ENCODE assay signal across 9 mouse cellular contexts in the genomic region with DNA sequence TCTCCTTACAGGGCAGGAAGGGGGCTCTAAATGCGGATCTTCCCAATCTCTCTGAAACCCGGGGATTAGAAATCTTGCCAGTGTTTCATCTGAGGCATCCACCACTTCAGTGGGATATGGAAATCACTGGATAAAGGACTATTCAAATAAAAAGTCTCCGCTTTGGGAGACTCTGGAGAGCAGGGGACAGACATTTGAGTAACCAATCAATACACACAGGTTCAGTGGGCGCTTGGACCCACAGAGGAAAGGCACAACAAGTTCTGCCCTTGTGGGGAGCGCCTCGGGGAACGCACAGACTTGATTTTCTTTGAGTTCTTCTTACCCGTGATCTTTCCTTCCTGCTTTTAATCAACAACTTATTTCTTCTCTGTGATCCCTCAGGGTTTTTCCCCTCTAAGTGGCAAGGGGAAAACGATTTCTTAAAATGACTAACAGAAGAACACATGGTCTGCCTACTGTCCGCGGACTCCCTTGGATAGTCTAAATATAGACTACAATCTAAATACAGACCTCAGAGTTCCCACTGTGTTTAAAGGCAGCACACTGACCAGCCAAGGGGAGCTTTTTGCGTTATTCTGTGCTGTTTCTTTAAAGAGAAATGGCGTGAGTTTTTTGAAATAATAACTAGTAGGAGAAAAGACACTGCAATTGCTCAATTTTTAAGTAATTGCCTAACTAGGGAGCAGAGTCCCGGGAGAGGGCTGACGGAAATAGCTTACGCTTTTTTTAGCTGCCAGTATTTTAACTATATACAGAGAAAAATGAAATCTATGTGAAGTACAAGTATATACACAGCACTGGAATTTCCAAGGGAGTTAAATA. TPM values are rescaled to one million over a fixed set of nuclear protein-coding genes. Genes with fewer than 3 reads are reported as not detected.
DNase-seq lines count a peak whose midpoint lies in the region; ATAC-seq lines count a peak whose summit lies in the region.
"Had no signal": no experiment of that assay in that cellular context is flagged by ENCODE, and none has a peak within 500 bp of the region (broad histone marks: within the 10 kb centered on the region; RNA-seq: fewer than 3 reads in every experiment).

No protein-coding gene starts in this region.

- no peaks in the 10 kb centered on the region for H3K27me3 ChIP-seq in hindbrain, embryonic 15.5 days
- H3K27me3 ChIP-seq in hindbrain, embryonic 16.5 days (replicated peaks; ENCODE audit: control insufficient read depth, insufficient read depth, low read length) = no peaks in the 10 kb centered on the region
- H3K27me3 ChIP-seq in embryonic facial prominence, embryonic 11.5 days (ENCODE audit: control insufficient read depth, insufficient read depth, low read length) = no peaks in the 10 kb centered on the region

- 0 out of 2 replicates have a peak, but pooled peaks cover 4% of the 10 kb centered on the region for H3K4me1 ChIP-seq in hindbrain, embryonic 15.5 days (replicated peaks)
- H3K4me1 ChIP-seq in hindbrain, embryonic 16.5 days (ENCODE audit: control insufficient read depth, insufficient read depth, low read depth, low read length) = peaks cover 3% of the 10 kb centered on the region; the same call in 1 of the 2 replicates
- H3K4me1 ChIP-seq in embryonic facial prominence, embryonic 11.5 days (ENCODE audit: control insufficient read depth, insufficient read depth, low read length) = no peaks in the 10 kb centered on the region

- no peak overlapping the region for H3K4me3 ChIP-seq in hindbrain, embryonic 15.5 days
- H3K4me3 ChIP-seq in hindbrain, embryonic 16.5 days (ENCODE audit: low read length) = no peak overlapping the region
- H3K4me3 ChIP-seq in embryonic facial prominence, embryonic 11.5 days (ENCODE audit: low read depth, low read length) = no peak overlapping the region
- H3K4me3 ChIP-seq in macrophage (ENCODE audit: inconsistent target) = peak overlapping the region; percentile 7; the same call in 1 of the 2 replicates

- 61% methylated on average over 16 of the region's 16 CpGs for WGBS in hindbrain, embryonic 15.5 days
- WGBS in hindbrain, embryonic 16.5 days = 55% methylated on average over 16 of the region's 16 CpGs
- WGBS in embryonic facial prominence, embryonic 11.5 days = 30% methylated on average over 16 of the region's 16 CpGs
- 17% methylated on average over 16 of the region's 16 CpGs for WGBS in macrophage (ENCODE audit: missing documents)

- H3K9me3 ChIP-seq in hindbrain, embryonic 15.5 days = no peaks in the 10 kb centered on the region
- 0 out of 2 replicates have a peak, but pooled peaks cover 2% of the 10 kb centered on the region for H3K9me3 ChIP-seq in hindbrain, embryonic 16.5 days (ENCODE audit: control insufficient read depth, low read length)
- H3K9me3 ChIP-seq in embryonic facial prominence, embryonic 11.5 days (replicated peaks; ENCODE audit: control insufficient read depth, low read length) = no peaks in the 10 kb centered on the region

- no peaks in the 10 kb centered on the region for H3K36me3 ChIP-seq in hindbrain, embryonic 15.5 days
- no peaks in the 10 kb centered on the region for H3K36me3 ChIP-seq in hindbrain, embryonic 16.5 days (ENCODE audit: control insufficient read depth, insufficient read depth, low read length)
- no peaks in the 10 kb centered on the region for H3K36me3 ChIP-seq in embryonic facial prominence, embryonic 11.5 days (replicated peaks; ENCODE audit: control insufficient read depth, insufficient read depth, low read depth, low read length)
- H3K36me3 ChIP-seq in macrophage (ENCODE audit: inconsistent target) = no peaks in the 10 kb centered on the region

- no peaks in the 10 kb centered on the region for H3K79me2 ChIP-seq in macrophage (ENCODE audit: inconsistent target)

- ATAC-seq in hindbrain, embryonic 15.5 days (ENCODE audit: low FRiP score, low read depth) = no peak
- ATAC-seq in hindbrain, embryonic 16.5 days = no peak
- no peak for ATAC-seq in embryonic facial prominence, embryonic 11.5 days (replicated peaks; ENCODE audit: insufficient number of reproducible peaks, low FRiP score, low TSS enrichment, low read depth)
- ATAC-seq in cerebellum, adult (ENCODE audit: insufficient number of reproducible peaks, low FRiP score, low TSS enrichment) = no peak

- DNase-seq in embryonic facial prominence, embryonic 11.5 days (ENCODE audit: low spot score) = peak; percentile 54
- DNase-seq in heart, postnatal 4 days = peak; percentile 19
- DNase-seq in testis, postnatal 14 days (ENCODE audit: low spot score) = no peak
- DNase-seq in thymus, postnatal 0 days (ENCODE audit: low spot score) = no peak
- DNase-seq: layer of hippocampus, postnatal 36 days had no signal

- H3K27ac ChIP-seq in hindbrain, embryonic 15.5 days (replicated peaks) = no peak overlapping the region
- no peak overlapping the region for H3K27ac ChIP-seq in hindbrain, embryonic 16.5 days (ENCODE audit: low read depth, low read length)
- no peak overlapping the region for H3K27ac ChIP-seq in embryonic facial prominence, embryonic 11.5 days (replicated peaks; ENCODE audit: low read depth, low read length)
- H3K27ac ChIP-seq in macrophage = peak overlapping the region; percentile 86

- no peak overlapping the region for H3K9ac ChIP-seq in hindbrain, embryonic 15.5 days
- no peak overlapping the region for H3K9ac ChIP-seq in hindbrain, embryonic 16.5 days (ENCODE audit: low read depth, low read length)
- no peak overlapping the region for H3K9ac ChIP-seq in embryonic facial prominence, embryonic 11.5 days (replicated peaks; ENCODE audit: low read length)

- peak overlapping the region; percentile 20 for H3K4me2 ChIP-seq in hindbrain, embryonic 15.5 days
- no peak overlapping the region for H3K4me2 ChIP-seq in hindbrain, embryonic 16.5 days (ENCODE audit: low read length)
- 0 out of 2 replicates have a peak overlapping the region, but pooled peaks have one; percentile 4 for H3K4me2 ChIP-seq in embryonic facial prominence, embryonic 11.5 days (ENCODE audit: low read depth, low read length)

RNA-seq across cellular contexts. Expression of gene Fam241a, which starts 18.0 kb away (rescaled TPM):
- 7.0 and 8.7 TPM in 2 replicates for polyA plus RNA-seq in hindbrain, embryonic 15.5 days (2015; fragmentation: Nextera tagmentation; extraction: Ambion mirVana)
- 5.4 and 7.6 TPM in 2 replicates for polyA plus RNA-seq in hindbrain, embryonic 16.5 days (2015; fragmentation: Nextera tagmentation; extraction: Ambion mirVana)
- 4.9 and 5.1 TPM in 2 replicates for polyA plus RNA-seq in embryonic facial prominence, embryonic 11.5 days (2014; fragmentation: Nextera tagmentation; extraction: Ambion mirVana)
- 10 to 100 TPM in 1 of 2 experiments, 1 to 10 TPM in 1; 9.4 to 11.7 TPM for total RNA-seq in heart, postnatal 4 days (2021)
- 100 to 1,000 TPM in 1 of 26 experiments, 10 to 100 TPM in 17, 1 to 10 TPM in 8; 3.0 to 116 (median 22.4) TPM for total RNA-seq in macrophage (2018; cell fraction: chromatin; rRNA removed)
- 10 to 100 TPM; 15.9 to 61.5 (median 29.4) TPM for total RNA-seq in macrophage (2018; cell fraction: cytosol; rRNA removed)
- total RNA-seq in macrophage (2018; cell fraction: nucleus; rRNA removed) = 100 to 1,000 TPM in 5 of 26 experiments, 10 to 100 TPM in 21; 10.3 to 162 (median 49.9) TPM
- 15.0 to 30.5 TPM (median 21.3 TPM) in 3 replicates for polyA plus RNA-seq in macrophage (2018)
- polyA plus RNA-seq in thymus, postnatal 0 days (2015; fragmentation: Nextera tagmentation; extraction: Ambion mirVana) = 18.6 and 21.8 TPM in 2 replicates

Comparison
In these comparisons a context has a peak if more than half of its experiments do, and no peak if none do; other contexts are left out.
1. DNase-seq: peak in embryonic facial prominence, embryonic 11.5 days (single experiment) and heart, postnatal 4 days (single experiment); none in testis, postnatal 14 days (single experiment) and thymus, postnatal 0 days (single experiment).